Mouse (Mus musculus): ENCODE data around the gene Col5a1.

DNA sequence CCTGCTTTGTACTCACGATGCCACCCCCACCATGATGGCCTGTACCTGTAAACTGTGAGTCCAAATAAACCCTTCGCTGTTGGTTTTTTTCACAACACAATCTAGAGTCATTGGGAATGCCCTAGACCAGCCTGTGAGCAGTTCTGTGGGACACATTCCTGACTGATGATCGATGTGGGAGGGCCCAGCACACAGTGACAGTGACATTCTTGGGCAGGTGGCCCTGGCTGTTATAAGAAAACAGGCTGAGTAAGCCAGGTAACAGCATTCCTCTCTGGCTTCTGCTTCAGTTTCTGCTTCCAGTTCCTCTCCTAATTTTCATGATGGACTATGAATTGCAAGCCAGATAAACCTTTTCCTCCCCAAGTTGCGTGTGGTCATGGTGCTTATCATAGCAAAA is 41.3 kb upstream of the Col5a1 start:
- TF ChIP-seq CTCF (IDR thresholded peaks at IDR 0.05; ENCODE audit: low read depth), result no peak
- TF ChIP-seq EP300 (IDR thresholded peaks at IDR 0.05; ENCODE audit: low read depth), result no peak
